Mouse (Mus musculus) thymus, postnatal 0 days (tissue): Measurements from ENCODE around the gene Polr3f. TPM values are rescaled to one million over a fixed set of nuclear protein-coding genes. Genes with fewer than 3 reads are reported as not detected.

Experiments used
- DNase-seq: peaks from one replicate; pipeline ENCODE4 v3.0.0-alpha.2; 2015; ENCODE audit warnings: low spot score
- polyA plus RNA-seq: library from polyadenylated mRNA; unstranded; fragments of >200 nt; fragmentation: Nextera tagmentation; extraction: Ambion mirVana; gene quantifications from 2 replicates; pipeline ENCODE4 v1.2.1, GENCODE M21; 2015

The Polr3f gene
- polyA plus RNA-seq, 1 experiment from 2014 or later = 21.5 TPM

- DNase-seq = no peak
These were observed 61.2 kb downstream of the Polr3f start for GRCm38 (mm10) chr2:144588723-144589122.

Other genes with a start within 250 kb of the Polr3f start
- 0.13 and 0.31 TPM in 2 replicates for gene Ovol2, start 195.6 kb upstream of the Polr3f start, polyA plus RNA-seq
- gene Kat14, start 158.7 kb upstream of the Polr3f start, polyA plus RNA-seq = 29.0 and 31.5 TPM in 2 replicates
- 1.8 and 3.8 TPM in 2 replicates for gene Pet117, start 158.7 kb upstream of the Polr3f start, polyA plus RNA-seq
- 0.25 and 0.63 TPM in 2 replicates for gene Dzank1, start 304 bp upstream of the Polr3f start, polyA plus RNA-seq
- gene Rbbp9, start 23.2 kb downstream of the Polr3f start, polyA plus RNA-seq = 18.6 and 21.0 TPM in 2 replicates
- gene Sec23b, start 28.5 kb downstream of the Polr3f start, polyA plus RNA-seq = 84.7 and 96.1 TPM in 2 replicates
- 60.4 and 67.0 TPM in 2 replicates for gene Smim26, start 66.3 kb downstream of the Polr3f start, polyA plus RNA-seq
- gene Dtd1, start 72.2 kb downstream of the Polr3f start, polyA plus RNA-seq = 42.0 and 44.9 TPM in 2 replicates